Mouse (Mus musculus) ES-Bruce4 (cell line): ENCODE measurements around the gene Uox. TPM values are rescaled to one million over a fixed set of nuclear protein-coding genes. Genes with fewer than 3 reads are reported as not detected.

Source experiments
- H3K27ac ChIP-seq: 2 replicates; pipeline ENCODE4 v1.5.1; 2012; ENCODE audit warnings: low read length, inconsistent platforms; ENCODE audit not compliant: insufficient read depth
- H3K27me3 ChIP-seq: 2 replicates; pipeline ENCODE4 v1.6.1; 2012; ENCODE audit warnings: mild to moderate bottlenecking, low read length, inconsistent platforms; ENCODE audit not compliant: control insufficient read depth, poor library complexity, insufficient read depth, severe bottlenecking
- H3K36me3 ChIP-seq: 2 replicates; pipeline ENCODE4 v1.6.1; 2012; ENCODE audit warnings: inconsistent platforms, mild to moderate bottlenecking, low read length, moderate library complexity; ENCODE audit not compliant: control insufficient read depth, poor library complexity, insufficient read depth, severe bottlenecking
- H3K4me1 ChIP-seq: one replicate; pipeline ENCODE4 v1.8.1; 2011; ENCODE audit warnings: low read length; ENCODE audit not compliant: control insufficient read depth, insufficient read depth
- H3K4me3 ChIP-seq: 2 replicates; pipeline ENCODE4 v1.5.1; 2011; ENCODE audit warnings: low read depth, mild to moderate bottlenecking, low read length
- H3K9ac ChIP-seq: 2 replicates; pipeline ENCODE4 v1.6.1; 2012; ENCODE audit warnings: low read depth, mild to moderate bottlenecking, inconsistent platforms; ENCODE audit not compliant: poor library complexity, severe bottlenecking
- H3K9me3 ChIP-seq: replicated peaks from 2 replicates; pipeline ENCODE4 v1.6.1; 2012; ENCODE audit warnings: mild to moderate bottlenecking, low read length, inconsistent platforms; ENCODE audit not compliant: control insufficient read depth, poor library complexity, insufficient read depth, severe bottlenecking
- CTCF ChIP-seq: IDR thresholded peaks from one replicate; pipeline ENCODE4 v1.8.1; 2011; ENCODE audit warnings: low read depth, low read length
- EP300 ChIP-seq: IDR thresholded peaks from 2 replicates; pipeline ENCODE4 v1.6.1; 2011; ENCODE audit warnings: low read depth, low read length; ENCODE audit not compliant: insufficient read depth
- POLR2A ChIP-seq: IDR thresholded peaks from one replicate; pipeline ENCODE4 v1.8.1; 2011; ENCODE audit warnings: low read length; ENCODE audit not compliant: insufficient read depth
- polyA plus RNA-seq: library from polyadenylated mRNA; stranded (reverse); fragments of >200 nt; gene quantifications from 2 replicates; pipeline ENCODE4 v1.2.4, GENCODE M21; 2011; ENCODE audit warnings: low read depth; ENCODE audit not compliant: missing spikeins, insufficient read depth, insufficient read length

Uox gene
- polyA plus RNA-seq, 1 experiment: not detected

- Histone ChIP-seq H3K9me3 (no peaks in the 10 kb centered on the region), H3K27me3 (0 out of 2 replicates have a peak, but pooled peaks cover 1% of the 10 kb centered on the region), H3K36me3 (no peaks in the 10 kb centered on the region), H3K4me3 (no peak overlapping the region), H3K27ac (no peak overlapping the region), H3K4me1 (no peaks in the 10 kb centered on the region), H3K9ac (no peak overlapping the region)
- TF ChIP-seq EP300: no peak
- no peak for TF ChIP-seq CTCF
- no peak for TF ChIP-seq POLR2A
Observed at GRCm38 (mm10) chr3:146598411-146598810, 28.2 kb downstream of the Uox start.

DNA sequence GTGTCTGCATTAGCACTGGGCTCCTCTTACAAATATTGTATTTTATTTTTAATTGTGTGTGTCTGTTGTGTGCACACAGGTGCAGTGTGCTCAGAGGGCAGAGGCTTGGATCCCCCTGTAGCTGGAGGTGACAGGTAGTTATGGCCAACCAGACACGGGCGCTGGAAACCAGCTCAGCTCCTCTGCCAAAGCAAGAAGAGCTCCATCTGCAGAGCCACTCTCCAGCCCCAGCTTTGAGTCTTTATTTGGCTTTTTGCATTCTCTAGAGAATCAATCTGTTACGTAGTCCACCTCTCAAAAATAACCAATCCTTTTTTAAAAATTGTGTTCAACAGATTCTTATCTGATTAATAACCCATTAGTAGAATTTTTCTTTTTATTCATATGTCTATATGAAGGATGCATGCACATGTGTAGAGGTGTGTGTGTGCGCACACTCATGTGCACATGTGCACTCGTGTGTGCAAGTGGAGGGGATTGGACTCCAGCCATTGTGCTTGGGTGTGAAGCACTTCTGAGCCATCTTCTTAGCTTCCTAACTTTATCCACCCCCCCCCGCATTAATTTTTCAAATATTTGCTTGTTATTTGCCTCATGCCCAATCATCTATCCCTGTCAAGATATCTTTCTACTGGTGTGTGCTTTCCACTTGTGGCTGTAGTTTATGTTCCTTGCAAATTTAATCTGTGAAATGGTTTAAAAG, 29.1 kb downstream of the Uox start:
- H3K27ac ChIP-seq: no peak overlapping the region
- 0 out of 2 replicates have a peak, but pooled peaks cover 1% of the 10 kb centered on the region for H3K27me3 ChIP-seq
- TF ChIP-seq POLR2A (no peak), CTCF (no peak), EP300 (no peak)
- no peaks in the 10 kb centered on the region for H3K9me3 ChIP-seq
- no peak overlapping the region for H3K9ac ChIP-seq
- no peak overlapping the region for H3K4me3 ChIP-seq
- no peaks in the 10 kb centered on the region for H3K36me3 ChIP-seq
- no peaks in the 10 kb centered on the region for H3K4me1 ChIP-seq

DNA sequence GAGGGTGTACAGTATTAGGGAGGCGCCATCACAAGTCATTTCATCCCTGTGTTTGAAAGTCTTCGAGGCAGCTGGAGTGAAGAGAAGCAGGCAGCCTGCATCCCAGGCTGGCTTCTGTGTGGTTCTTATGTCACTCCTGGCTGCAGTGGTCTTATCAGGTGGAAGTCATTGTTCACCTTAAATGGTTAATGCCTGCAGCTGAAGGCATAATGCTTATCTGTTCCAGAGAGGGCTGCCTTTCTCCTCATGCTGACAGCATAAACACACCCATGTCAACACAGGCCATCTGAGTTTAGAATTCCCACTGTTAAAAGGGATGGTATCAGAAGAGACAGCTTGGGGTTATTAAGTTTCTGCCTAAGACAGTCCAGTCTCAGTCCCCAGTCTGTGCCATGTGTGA, 31.0 kb downstream of the Uox start:
- Histone ChIP-seq H3K4me3 (no peak overlapping the region), H3K4me1 (no peaks in the 10 kb centered on the region), H3K36me3 (no peaks in the 10 kb centered on the region), H3K9ac (no peak overlapping the region), H3K27me3 (0 out of 2 replicates have a peak, but pooled peaks cover 1% of the 10 kb centered on the region), H3K27ac (no peak overlapping the region), H3K9me3 (no peaks in the 10 kb centered on the region)
- TF ChIP-seq EP300 (no peak), POLR2A (no peak), CTCF (no peak)

DNA sequence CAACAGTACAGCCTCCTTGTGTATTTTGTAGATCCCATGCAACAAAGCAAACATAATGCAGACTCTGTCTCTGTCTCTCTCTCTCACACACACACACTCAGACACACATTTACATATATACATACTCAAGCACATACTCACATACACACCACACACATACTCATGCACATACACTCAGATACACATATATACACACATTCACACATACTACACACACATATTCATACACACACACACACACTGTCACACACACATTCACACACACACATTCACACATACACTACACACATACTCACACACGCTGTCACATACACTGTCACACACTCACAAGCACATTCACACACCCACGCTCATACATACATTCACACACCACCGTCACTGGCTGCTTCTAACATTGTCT, 32.3 kb downstream of the Uox start:
- Histone ChIP-seq H3K4me1 (no peaks in the 10 kb centered on the region), H3K4me3 (no peak overlapping the region), H3K9ac (no peak overlapping the region), H3K27me3 (no peaks in the 10 kb centered on the region), H3K27ac (no peak overlapping the region), H3K36me3 (no peaks in the 10 kb centered on the region), H3K9me3 (no peaks in the 10 kb centered on the region)
- no peak for TF ChIP-seq EP300
- TF ChIP-seq POLR2A: no peak
- TF ChIP-seq CTCF: no peak

GRCm38 (mm10) chr3:146604647-146605046, 34.4 kb downstream of the Uox start:
- H3K27ac ChIP-seq: no peak overlapping the region
- H3K4me3 ChIP-seq: no peak overlapping the region
- no peaks in the 10 kb centered on the region for H3K36me3 ChIP-seq
- no peaks in the 10 kb centered on the region for H3K9me3 ChIP-seq
- no peaks in the 10 kb centered on the region for H3K27me3 ChIP-seq
- no peak overlapping the region for H3K9ac ChIP-seq
- H3K4me1 ChIP-seq: no peaks in the 10 kb centered on the region
- TF ChIP-seq EP300 (no peak), CTCF (no peak), POLR2A (no peak)

DNA sequence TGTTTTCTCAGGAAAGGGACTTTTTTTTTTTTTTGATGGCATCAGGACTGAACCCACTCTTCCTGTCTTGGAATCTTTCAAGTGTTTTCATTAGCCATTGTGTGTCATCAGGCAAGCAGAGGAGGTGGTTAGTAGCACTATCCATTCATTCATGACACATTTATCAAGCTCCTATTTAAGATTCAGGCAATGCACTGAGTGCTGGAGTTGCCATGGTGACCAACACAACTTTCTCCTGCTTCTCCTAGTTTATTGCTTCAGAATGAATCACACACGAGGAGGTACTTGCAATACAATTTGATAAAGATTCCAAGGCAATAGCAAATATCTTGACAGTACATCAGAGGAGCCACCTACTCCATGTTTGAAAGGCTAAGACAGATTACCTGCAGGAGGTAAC, 37.1 kb downstream of the Uox start:
- no peak for TF ChIP-seq EP300
- no peak for TF ChIP-seq POLR2A
- no peak for TF ChIP-seq CTCF
- H3K9ac ChIP-seq: no peak overlapping the region
- no peaks in the 10 kb centered on the region for H3K9me3 ChIP-seq
- H3K27ac ChIP-seq: no peak overlapping the region
- no peak overlapping the region for H3K4me3 ChIP-seq
- H3K27me3 ChIP-seq: no peaks in the 10 kb centered on the region
- no peaks in the 10 kb centered on the region for H3K4me1 ChIP-seq
- no peaks in the 10 kb centered on the region for H3K36me3 ChIP-seq
